21 mouse cellular contexts compared by ENCODE assay signal in genomic region chr9:101938066-101938465, GRCm38 (mm10).
"Had no signal": no experiment of that assay in that cellular context is flagged by ENCODE, and none has a peak within 500 bp of the region (broad histone marks: within the 10 kb centered on the region; RNA-seq: fewer than 3 reads in every experiment).

No protein-coding gene starts in this region.

- DNase-seq: kidney, postnatal 25 days; layer of hippocampus, adult 9-11 months; liver, postnatal 0 days; lung, embryonic 14.5 days; retina, postnatal 1 day; right cerebral cortex, postnatal 25 days; spleen, adult 18-20 months; thymus, postnatal 25 days had no signal

- H3K27me3 ChIP-seq: limb, embryonic 15.5 days; midbrain, embryonic 15.5 days; neural tube, embryonic 13.5 days; stomach, embryonic 15.5 days had no signal

- H3K4me1 ChIP-seq: limb, embryonic 12.5 days; limb, embryonic 15.5 days; stomach, embryonic 15.5 days had no signal

- H3K9ac ChIP-seq: limb, embryonic 12.5 days; limb, embryonic 15.5 days; liver, embryonic 14.5 days; liver, postnatal 0 days; lung, embryonic 14.5 days; midbrain, embryonic 15.5 days; neural tube, embryonic 13.5 days; stomach, embryonic 15.5 days had no signal

- H3K4me2 ChIP-seq: limb, embryonic 12.5 days; limb, embryonic 15.5 days; liver, embryonic 11.5 days; lung, embryonic 14.5 days; midbrain, embryonic 15.5 days; neural tube, embryonic 13.5 days; stomach, embryonic 15.5 days had no signal

- H3K27ac ChIP-seq: kidney, postnatal 0 days; layer of hippocampus, adult 2 months; left cerebral cortex, adult 2 months; limb, embryonic 12.5 days; limb, embryonic 15.5 days; liver, embryonic 14.5 days; macrophage; midbrain, embryonic 15.5 days; neural tube, embryonic 13.5 days; stomach, embryonic 15.5 days had no signal

- H3K36me3 ChIP-seq: limb, embryonic 12.5 days; limb, embryonic 15.5 days; midbrain, embryonic 15.5 days; stomach, embryonic 15.5 days had no signal

- H3K4me3 ChIP-seq: layer of hippocampus, adult 2 months; left cerebral cortex, adult 2 months; limb, embryonic 12.5 days; limb, embryonic 15.5 days; midbrain, embryonic 15.5 days; myocyte; neural tube, embryonic 13.5 days; stomach, embryonic 15.5 days had no signal

- H3K9me3 ChIP-seq: limb, embryonic 12.5 days; limb, embryonic 15.5 days; midbrain, embryonic 15.5 days; neural tube, embryonic 13.5 days; stomach, embryonic 15.5 days had no signal

- ATAC-seq: liver, postnatal 0 days; lung, postnatal 0 days; midbrain, embryonic 15.5 days had no signal
